Mouse (Mus musculus): Measurements from ENCODE around the gene Bcorl1. TPM values are rescaled to one million over a fixed set of nuclear protein-coding genes. Genes with fewer than 3 reads are reported as not detected.
A peak's percentile ranks its signal among the peaks of the same experiment; 100 is the strongest.

The Bcorl1 gene
- polyA plus RNA-seq, 1 experiment from 2014 or later, result 3.0 TPM

- H3K4me3 ChIP-seq (replicated peaks; ENCODE audit: low read depth, low read length), result no peak overlapping the region
- no peak overlapping the region for H3K9ac ChIP-seq (ENCODE audit: low read depth, low read length)
- H3K27ac ChIP-seq, result no peak overlapping the region
- WGBS, result 49% methylated on average over 7 of the region's 7 CpGs
- no peaks in the 10 kb centered on the region for H3K36me3 ChIP-seq (ENCODE audit: insufficient read depth, low read length)
- no peak overlapping the region for H3K4me2 ChIP-seq (ENCODE audit: low read length)
- H3K27me3 ChIP-seq (ENCODE audit: insufficient read depth, low read length), result no peaks in the 10 kb centered on the region
- DNase-seq (ENCODE audit: low spot score) (no peak), ATAC-seq (replicated peaks; ENCODE audit: low FRiP score, low read depth) (no peak)
- H3K9me3 ChIP-seq (replicated peaks; ENCODE audit: low read length), result no peaks in the 10 kb centered on the region
- TF ChIP-seq CTCF (IDR thresholded peaks at IDR 0.05; ENCODE audit: low read depth), result no peak
- no peaks in the 10 kb centered on the region for H3K4me1 ChIP-seq (replicated peaks; ENCODE audit: insufficient read depth, low read length)
Observed at GRCm38 (mm10) chrX:48425280-48425679, 84.1 kb downstream of the Bcorl1 start.

GRCm38 (mm10) chrX:48428241-48428640 lies 87.1 kb downstream of the Bcorl1 start:
- Histone ChIP-seq H3K27ac (0 out of 2 replicates have a peak overlapping the region, but pooled peaks have one; percentile 42), H3K4me1 (replicated peaks; ENCODE audit: insufficient read depth, low read length) (no peaks in the 10 kb centered on the region), H3K9ac (ENCODE audit: low read depth, low read length) (no peak overlapping the region), H3K4me3 (replicated peaks; ENCODE audit: low read depth, low read length) (no peak overlapping the region), H3K9me3 (replicated peaks; ENCODE audit: low read length) (no peaks in the 10 kb centered on the region), H3K27me3 (ENCODE audit: insufficient read depth, low read length) (no peaks in the 10 kb centered on the region), H3K36me3 (ENCODE audit: insufficient read depth, low read length) (no peaks in the 10 kb centered on the region), H3K4me2 (ENCODE audit: low read length) (no peak overlapping the region)
- no peak for DNase-seq (ENCODE audit: low spot score)
- no peak for ATAC-seq (replicated peaks; ENCODE audit: low FRiP score, low read depth)
- WGBS, result 74% methylated on average over 6 of the region's 6 CpGs
- TF ChIP-seq CTCF (IDR thresholded peaks at IDR 0.05; ENCODE audit: low read depth), result no peak

- Histone ChIP-seq H3K4me2 (ENCODE audit: low read length) (no peak overlapping the region), H3K27me3 (ENCODE audit: insufficient read depth, low read length) (no peaks in the 10 kb centered on the region), H3K27ac (no peak overlapping the region), H3K4me3 (replicated peaks; ENCODE audit: low read depth, low read length) (no peak overlapping the region), H3K36me3 (ENCODE audit: insufficient read depth, low read length) (no peaks in the 10 kb centered on the region), H3K9ac (ENCODE audit: low read depth, low read length) (no peak overlapping the region), H3K4me1 (replicated peaks; ENCODE audit: insufficient read depth, low read length) (0 out of 2 replicates have a peak, but pooled peaks cover 4% of the 10 kb centered on the region), H3K9me3 (replicated peaks; ENCODE audit: low read length) (no peaks in the 10 kb centered on the region)
- no peak for DNase-seq (ENCODE audit: low spot score)
- no peak for TF ChIP-seq CTCF (IDR thresholded peaks at IDR 0.05; ENCODE audit: low read depth)
- no peak for ATAC-seq (replicated peaks; ENCODE audit: low FRiP score, low read depth)
- 75% methylated on average over 8 of the region's 8 CpGs for WGBS
Observed at GRCm38 (mm10) chrX:48428642-48429041, 87.5 kb downstream of the Bcorl1 start.

- Histone ChIP-seq H3K4me3 (replicated peaks; ENCODE audit: low read depth, low read length) (no peak overlapping the region), H3K9me3 (replicated peaks; ENCODE audit: low read length) (no peaks in the 10 kb centered on the region), H3K36me3 (ENCODE audit: insufficient read depth, low read length) (no peaks in the 10 kb centered on the region), H3K27ac (no peak overlapping the region), H3K4me1 (replicated peaks; ENCODE audit: insufficient read depth, low read length) (0 out of 2 replicates have a peak, but pooled peaks cover 5% of the 10 kb centered on the region), H3K4me2 (ENCODE audit: low read length) (no peak overlapping the region), H3K9ac (ENCODE audit: low read depth, low read length) (no peak overlapping the region), H3K27me3 (ENCODE audit: insufficient read depth, low read length) (no peaks in the 10 kb centered on the region)
- DNase-seq (ENCODE audit: low spot score) (no peak), ATAC-seq (replicated peaks; ENCODE audit: low FRiP score, low read depth) (no peak)
- TF ChIP-seq CTCF (IDR thresholded peaks at IDR 0.05; ENCODE audit: low read depth), result no peak
Observed at GRCm38 (mm10) chrX:48429100-48429499, 87.9 kb downstream of the Bcorl1 start.

- H3K4me3 ChIP-seq (replicated peaks; ENCODE audit: low read depth, low read length), result no peak overlapping the region
- no peak for TF ChIP-seq CTCF (IDR thresholded peaks at IDR 0.05; ENCODE audit: low read depth)
- H3K36me3 ChIP-seq (ENCODE audit: insufficient read depth, low read length), result no peaks in the 10 kb centered on the region
- peak; percentile 56 for DNase-seq (ENCODE audit: low spot score)
- ATAC-seq (replicated peaks; ENCODE audit: low FRiP score, low read depth), result no peak; the same call in 1 of the 2 replicates
- H3K9ac ChIP-seq (ENCODE audit: low read depth, low read length), result no peak overlapping the region
- no peak overlapping the region for H3K4me2 ChIP-seq (ENCODE audit: low read length)
- 0 out of 2 replicates have a peak, but pooled peaks cover 5% of the 10 kb centered on the region for H3K4me1 ChIP-seq (replicated peaks; ENCODE audit: insufficient read depth, low read length)
- H3K27me3 ChIP-seq (ENCODE audit: insufficient read depth, low read length), result no peaks in the 10 kb centered on the region
- WGBS, result 47% methylated on average over 6 of the region's 6 CpGs
- H3K9me3 ChIP-seq (replicated peaks; ENCODE audit: low read length), result no peaks in the 10 kb centered on the region
- no peak overlapping the region for H3K27ac ChIP-seq
Observed at GRCm38 (mm10) chrX:48429538-48429937, 88.4 kb downstream of the Bcorl1 start.

- Histone ChIP-seq H3K9ac (ENCODE audit: low read depth, low read length) (no peak overlapping the region), H3K27ac (no peak overlapping the region), H3K9me3 (replicated peaks; ENCODE audit: low read length) (no peaks in the 10 kb centered on the region), H3K4me2 (ENCODE audit: low read length) (no peak overlapping the region), H3K36me3 (ENCODE audit: insufficient read depth, low read length) (no peaks in the 10 kb centered on the region), H3K4me3 (replicated peaks; ENCODE audit: low read depth, low read length) (no peak overlapping the region), H3K4me1 (replicated peaks; ENCODE audit: insufficient read depth, low read length) (0 out of 2 replicates have a peak, but pooled peaks cover 5% of the 10 kb centered on the region), H3K27me3 (ENCODE audit: insufficient read depth, low read length) (no peaks in the 10 kb centered on the region)
- ATAC-seq (replicated peaks; ENCODE audit: low FRiP score, low read depth), result no peak
- no peak for DNase-seq (ENCODE audit: low spot score)
- no peak for TF ChIP-seq CTCF (IDR thresholded peaks at IDR 0.05; ENCODE audit: low read depth)
- WGBS, result 61% methylated on average over 15 of the region's 15 CpGs
Observed at GRCm38 (mm10) chrX:48432599-48433526, 91.7 kb downstream of the Bcorl1 start.

Data from kidney, postnatal 0 days (tissue).